Mouse (Mus musculus) ZHBTc4 (cell line): ENCODE results near the gene Angpt4.

ENCODE experiments used
- DNase-seq: peaks from one replicate; pipeline ENCODE4 v3.0.0-alpha.2; 2011; ENCODE audit warnings: low read depth, low spot score

Gene Angpt4

DNA sequence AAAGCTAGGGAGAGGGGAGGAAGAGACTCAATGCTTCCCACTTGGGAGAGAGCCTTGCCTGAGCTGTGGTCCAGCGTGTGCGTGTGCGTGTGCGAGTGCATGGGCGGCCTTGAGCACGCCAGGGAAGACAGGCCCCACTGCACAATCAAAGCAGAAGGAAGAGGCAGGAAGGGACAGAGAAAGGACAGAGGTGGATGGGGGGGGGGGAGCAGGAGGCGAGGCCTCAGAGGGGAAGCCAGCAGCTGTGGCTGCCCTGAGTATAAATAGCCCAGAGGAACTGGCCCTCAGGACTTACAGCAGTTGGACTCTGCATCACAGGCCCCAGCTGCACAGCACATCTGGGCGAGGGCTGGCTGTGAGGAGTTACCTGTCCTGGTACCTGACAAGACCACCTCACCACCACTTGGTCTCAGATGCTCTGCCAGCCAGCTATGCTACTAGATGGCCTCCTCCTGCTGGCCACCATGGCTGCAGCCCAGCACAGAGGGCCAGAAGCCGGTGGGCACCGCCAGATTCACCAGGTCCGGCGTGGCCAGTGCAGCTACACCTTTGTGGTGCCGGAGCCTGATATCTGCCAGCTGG is at the start of gene Angpt4:
Angpt4 (plus strand) TSS at position 292 of the 582 bp plus-strand sequence.
- no peak for DNase-seq

DNA sequence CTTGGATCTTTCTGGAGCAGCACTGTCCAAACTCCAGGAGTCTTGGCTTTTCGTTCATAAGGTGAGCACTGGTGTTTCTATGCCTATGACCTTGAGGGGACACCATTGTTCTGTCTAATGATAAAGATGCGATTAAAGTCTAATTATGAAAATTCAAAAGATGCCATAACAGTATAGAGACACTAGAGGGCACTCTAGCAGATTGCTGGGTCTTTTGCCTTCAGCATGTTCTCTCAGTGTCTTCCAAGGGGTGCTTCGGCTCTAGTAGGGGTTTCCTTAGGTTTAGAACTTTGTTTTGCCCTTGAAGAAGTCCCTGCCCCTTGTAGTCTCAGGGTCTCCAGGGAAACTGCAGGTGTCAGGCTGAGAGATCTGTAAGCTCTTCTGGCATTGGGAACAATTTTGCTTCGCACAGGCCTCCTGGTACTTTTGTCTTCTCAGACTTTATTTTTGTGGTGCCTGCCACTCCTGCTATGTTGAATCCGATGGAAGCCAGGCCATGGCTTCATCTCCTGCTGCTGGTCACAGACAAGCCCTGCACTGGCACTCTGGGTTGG is 48.7 kb upstream of the Angpt4 start:
- DNase-seq = peak; percentile 22

GRCm38 (mm10) chr2:151864941-151865340 is 46.1 kb upstream of the Angpt4 start:
- no peak for DNase-seq

GRCm38 (mm10) chr2:151866487-151866886 is 44.5 kb upstream of the Angpt4 start:
- DNase-seq = peak; percentile 85

DNA sequence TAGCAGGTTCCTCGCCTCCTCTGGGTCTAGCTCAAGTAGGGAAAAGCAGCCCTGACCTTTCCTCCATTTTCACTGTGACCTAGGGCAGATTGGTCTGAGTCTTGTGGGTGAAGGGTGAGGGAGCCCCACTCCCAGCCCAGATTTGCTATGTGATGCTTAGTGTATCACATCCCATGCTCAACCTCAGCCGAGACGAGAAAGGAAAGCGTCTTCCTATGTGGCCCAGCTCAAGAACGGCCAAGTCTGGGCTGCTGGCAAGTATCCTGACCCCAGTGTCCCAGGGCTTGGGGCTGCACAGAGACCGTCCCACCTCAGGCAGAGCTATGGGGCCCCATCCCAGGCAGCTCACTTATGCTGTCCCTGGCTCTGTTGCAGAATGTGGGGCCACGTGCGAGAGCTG is 42.8 kb upstream of the Angpt4 start:
- no peak for DNase-seq

GRCm38 (mm10) chr2:151874551-151874950 is 36.5 kb upstream of the Angpt4 start:
- DNase-seq = peak; percentile 57

GRCm38 (mm10) chr2:151876012-151876485 is 35.0 kb upstream of the Angpt4 start:
- DNase-seq = peak; percentile 82

- no peak for DNase-seq
Measured at GRCm38 (mm10) chr2:151878645-151879044, 32.4 kb upstream of the Angpt4 start.

DNA sequence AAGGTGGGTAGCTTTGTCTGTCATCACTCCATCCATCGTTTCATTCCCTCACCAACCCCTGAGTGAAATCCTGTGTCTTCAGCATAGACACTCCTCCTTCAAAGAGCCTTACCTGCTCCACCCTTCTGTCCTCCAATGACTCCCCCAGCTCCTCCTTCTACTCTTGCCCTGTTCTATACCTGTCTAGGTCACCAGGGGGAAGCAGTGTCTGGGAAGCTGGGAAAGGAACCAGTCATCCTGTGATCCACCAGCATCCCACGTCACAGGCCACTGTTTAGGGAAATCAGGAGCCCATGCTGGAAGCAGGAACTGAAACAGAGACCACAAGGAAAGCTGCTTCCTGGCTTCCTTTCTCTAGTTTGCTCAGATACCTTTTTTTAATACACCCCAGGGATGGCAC is 31.2 kb upstream of the Angpt4 start:
- peak; percentile 87 for DNase-seq

DNA sequence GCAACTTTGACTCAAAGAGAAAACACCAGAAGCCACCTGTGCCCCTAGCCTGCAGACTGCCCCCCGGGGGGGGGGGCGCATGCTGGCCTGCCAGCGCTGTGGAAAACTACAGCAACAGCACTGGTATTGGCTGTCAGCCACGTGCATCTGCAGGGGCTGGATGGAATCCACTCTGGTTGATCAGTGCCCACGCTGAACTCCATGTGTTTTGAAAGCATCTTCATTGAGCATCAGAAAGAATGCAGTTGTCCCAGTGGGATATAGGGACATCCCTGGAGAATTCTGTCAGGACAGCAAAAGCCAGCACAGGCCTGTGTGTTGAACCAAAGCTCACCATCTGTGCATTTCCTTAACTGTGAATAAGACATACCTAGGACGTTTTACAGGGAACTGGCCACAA is 20.0 kb upstream of the Angpt4 start:
- no peak for DNase-seq

GRCm38 (mm10) chr2:151893122-151893774 is 17.8 kb upstream of the Angpt4 start:
- no peak for DNase-seq

DNA sequence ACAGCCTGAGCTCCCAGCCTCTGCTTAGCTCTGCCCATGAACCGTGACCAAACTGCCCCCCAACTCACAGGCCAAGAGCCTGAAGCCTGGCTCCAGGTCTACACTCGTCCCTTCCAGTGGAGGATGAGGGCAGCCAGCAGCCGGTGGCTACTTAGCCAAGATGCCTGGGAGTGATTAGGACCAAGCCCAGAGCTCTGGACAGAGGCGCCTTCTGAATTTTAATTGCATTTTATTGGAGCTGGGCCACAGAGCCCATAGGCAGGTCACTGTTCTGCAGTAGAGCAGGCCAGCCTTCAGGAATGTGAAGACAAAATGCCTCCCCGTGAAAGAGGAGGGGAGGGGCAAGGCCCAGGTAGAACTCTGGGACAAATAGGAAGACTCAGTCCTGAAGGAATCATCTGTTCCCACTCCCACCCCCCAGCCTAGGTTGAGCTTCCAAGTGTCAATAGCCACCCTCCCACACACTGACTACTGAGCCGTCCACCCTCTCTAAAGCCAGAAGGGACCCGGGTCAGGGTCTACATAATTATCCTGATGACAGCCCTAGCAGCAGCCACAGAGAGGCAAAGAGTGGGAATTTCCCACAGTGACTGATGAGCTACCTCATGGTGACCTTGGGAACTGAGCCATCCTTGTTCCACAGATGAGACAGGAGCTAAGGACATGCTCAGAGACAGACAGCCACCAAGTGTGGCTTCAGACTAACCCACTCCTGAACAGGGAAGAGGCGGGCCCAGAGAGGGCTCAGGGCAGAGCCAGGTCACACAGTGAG is 16.6 kb upstream of the Angpt4 start:
- DNase-seq = no peak

GRCm38 (mm10) chr2:151895911-151896310 is 15.1 kb upstream of the Angpt4 start:
- no peak for DNase-seq

DNA sequence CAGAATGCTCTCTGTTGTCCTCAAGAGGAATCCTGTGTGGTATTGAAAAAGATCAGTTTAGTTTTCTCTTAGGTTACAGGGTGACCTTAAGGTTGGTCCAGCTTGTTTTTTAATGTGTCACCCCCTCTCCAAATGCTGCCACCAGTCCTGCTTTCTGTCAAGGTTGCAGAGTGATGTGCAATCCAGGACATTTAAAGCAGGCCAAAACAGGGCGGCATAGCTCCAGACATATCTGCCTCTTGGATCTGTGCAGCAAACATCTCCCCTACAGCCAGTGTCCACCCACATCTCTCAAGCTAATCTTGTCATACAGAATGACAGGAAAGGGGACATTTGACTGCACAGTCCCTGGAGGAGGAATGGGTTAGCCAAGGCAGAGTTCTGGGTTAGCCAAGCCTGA is 12.9 kb upstream of the Angpt4 start:
- no peak for DNase-seq

DNA sequence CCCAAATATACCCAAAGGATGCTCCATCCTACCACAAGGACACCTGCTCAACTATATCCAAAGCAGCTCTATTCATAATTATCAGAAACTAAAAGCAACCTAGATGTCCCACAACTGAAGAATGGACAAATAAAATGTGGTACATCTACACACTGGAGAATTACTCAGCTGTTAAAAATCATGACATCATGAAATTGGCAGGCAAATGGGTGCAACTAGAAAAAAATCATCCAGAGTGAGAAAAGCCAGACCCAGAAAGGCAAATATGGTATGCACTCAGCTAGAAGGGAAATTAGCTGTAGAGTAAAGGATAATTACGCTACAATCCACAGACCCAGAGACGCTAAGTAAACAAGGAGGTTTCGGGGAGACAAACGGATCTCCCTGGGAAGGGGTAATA is 10.2 kb upstream of the Angpt4 start:
- no peak for DNase-seq

DNA sequence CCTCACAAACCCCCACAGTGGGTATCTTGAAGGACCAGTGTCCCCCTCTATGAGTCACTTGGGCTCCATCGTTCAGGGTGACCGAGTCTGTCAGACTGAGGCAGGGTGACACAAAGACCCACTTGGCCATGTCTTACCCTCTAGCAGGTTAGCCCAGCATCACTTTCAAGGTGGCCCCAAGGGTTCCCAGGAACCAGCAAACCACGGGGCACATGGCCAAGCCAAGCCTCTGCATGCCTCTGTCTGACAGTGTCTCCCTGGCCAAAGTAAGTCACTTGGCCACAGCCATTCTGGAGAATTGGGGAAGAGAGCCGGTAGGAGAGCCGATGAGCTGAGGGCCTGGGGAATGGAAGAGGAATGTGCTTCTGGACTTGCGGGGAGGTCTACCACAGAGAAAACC is 7.7 kb upstream of the Angpt4 start:
- DNase-seq = no peak

DNA sequence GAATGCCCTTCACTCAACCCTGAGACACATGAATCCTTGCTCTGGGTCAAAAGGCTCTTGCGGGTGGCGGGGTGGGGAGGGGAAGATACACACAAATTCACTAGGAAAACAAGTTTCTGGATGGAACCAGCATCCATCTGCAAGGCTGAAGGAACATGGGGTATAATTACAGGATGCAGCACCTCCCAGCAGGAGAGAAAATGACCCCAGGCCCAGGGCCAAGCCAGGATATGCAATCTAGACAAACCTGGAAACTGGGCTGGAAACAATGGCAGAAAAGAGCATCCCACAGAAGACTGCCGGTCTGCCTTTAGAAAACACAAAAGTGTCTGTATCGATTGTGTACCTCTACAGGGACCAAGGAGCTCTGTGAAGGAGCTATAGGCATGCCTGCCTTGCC is 7.1 kb upstream of the Angpt4 start:
- DNase-seq = peak; percentile 49

GRCm38 (mm10) chr2:151904636-151905035 is 6.4 kb upstream of the Angpt4 start:
- no peak for DNase-seq

DNA sequence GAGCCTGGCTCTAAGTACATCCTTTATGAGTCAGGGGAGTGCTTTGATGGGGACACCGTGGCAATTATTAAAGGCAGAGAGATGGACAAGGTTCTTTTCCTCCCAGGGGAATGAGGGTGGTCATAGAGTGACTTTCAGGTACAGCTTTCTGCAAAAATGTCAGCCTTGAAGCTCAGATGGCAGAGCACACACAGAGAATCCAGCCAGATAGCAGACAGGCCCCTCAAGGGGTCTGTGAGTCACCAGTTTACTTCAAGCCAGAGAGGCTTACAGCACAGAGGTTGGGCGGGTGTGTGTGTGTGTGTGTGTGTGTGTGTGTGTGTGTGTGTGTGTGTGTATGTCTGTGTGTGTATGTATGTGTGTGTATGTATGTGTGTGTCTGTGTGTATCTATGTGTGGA is 4.0 kb upstream of the Angpt4 start:
- DNase-seq = no peak

GRCm38 (mm10) chr2:151909386-151909785 is 1.6 kb upstream of the Angpt4 start:
- DNase-seq = no peak

DNA sequence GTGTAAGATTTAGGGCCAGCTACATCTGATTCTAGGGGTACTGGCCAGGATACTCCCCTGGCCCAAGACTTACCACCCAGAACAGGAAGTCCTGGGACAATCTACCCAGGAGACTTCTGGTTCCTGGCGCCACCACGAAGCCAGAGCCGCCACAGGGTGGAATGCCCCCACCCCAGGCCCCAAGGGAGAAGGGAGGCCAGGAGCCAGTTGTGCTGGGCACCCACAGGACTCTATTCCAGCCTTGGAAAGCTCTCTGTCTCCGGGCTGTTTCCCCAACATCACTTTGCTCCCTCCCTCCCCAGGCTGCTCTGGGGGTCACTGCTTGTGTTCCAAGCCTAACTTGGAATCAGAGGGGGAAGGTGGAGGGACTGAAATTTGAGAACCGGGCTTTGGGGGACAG is 512 bp upstream of the Angpt4 start:
- DNase-seq = no peak

DNA sequence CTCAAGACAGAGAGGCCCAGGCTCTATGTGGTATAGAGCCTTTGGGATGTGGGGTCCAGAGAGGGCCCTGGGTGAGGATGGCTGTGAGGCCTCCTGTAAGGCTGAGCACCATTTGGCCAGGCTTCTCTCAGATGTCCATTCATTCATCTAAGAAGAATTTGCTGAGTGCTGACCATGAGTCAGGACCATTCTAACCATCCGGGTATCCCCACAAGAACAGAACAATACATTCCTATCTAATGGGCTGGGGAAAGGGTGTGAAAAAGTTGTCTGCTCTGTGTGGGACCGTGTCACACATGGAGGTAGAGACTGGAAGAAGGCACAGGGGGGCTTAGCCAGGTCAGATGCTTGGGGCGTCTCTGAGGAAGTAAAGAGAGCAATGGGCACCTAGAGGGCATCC is 741 bp downstream of the Angpt4 start:
- no peak for DNase-seq

DNA sequence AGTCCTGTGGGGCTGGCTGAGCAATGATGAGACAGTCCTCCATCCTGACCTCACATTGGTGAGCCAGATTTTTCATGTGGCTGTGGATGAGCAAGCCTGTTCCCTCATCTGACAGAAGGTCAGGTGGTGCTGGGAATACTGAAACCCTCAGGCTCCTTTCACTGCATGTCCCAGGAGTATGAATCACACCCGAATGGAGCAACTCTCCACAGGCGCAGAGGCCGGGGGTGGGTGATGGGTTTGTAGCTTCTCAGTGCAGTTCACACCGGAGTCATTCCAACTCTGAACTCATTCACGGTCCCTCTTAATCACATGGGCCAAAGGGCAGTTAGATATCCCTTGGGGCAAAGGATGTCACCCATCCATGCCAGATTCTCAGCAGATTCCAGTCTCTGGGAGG is 3.1 kb downstream of the Angpt4 start:
- DNase-seq = no peak
